13 mouse cellular contexts compared by ENCODE assay signal in the genomic region with DNA sequence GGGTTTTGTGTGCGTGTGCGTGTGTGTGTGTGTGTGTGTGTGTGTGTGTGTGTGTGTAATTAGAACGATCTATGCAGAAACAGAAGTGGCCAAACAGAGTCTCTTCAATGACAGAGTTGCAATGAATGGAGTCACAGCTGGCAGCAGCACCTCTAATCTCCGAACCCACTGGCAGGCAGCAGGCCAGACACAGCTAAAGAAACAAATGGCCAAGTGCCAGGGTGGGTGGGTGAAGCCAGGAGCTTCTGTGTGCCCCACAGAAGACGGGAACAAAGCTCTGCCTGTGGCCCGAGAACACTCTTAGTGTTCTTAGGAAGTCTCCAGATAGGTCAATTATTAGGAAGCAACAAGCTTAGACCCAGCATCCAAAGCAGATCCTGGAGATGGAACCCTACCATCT. TPM values are rescaled to one million over a fixed set of nuclear protein-coding genes. Genes with fewer than 3 reads are reported as not detected.
A peak's percentile ranks its signal among the peaks of the same experiment; 100 is the strongest.
DNase-seq lines count a peak whose midpoint lies in the region; ATAC-seq and TF ChIP-seq lines count a peak whose summit lies in the region.
"Had no signal": no experiment of that assay in that cellular context is flagged by ENCODE, and none has a peak within 500 bp of the region (broad histone marks: within the 10 kb centered on the region; RNA-seq: fewer than 3 reads in every experiment).

No protein-coding gene starts in this region.

- no peak overlapping the region for H3K4me3 ChIP-seq in forebrain, embryonic 13.5 days
- H3K4me3 ChIP-seq in forebrain, embryonic 10.5 days: no peak overlapping the region
- H3K4me3 ChIP-seq in left cerebral cortex, adult 2 months: no peak overlapping the region
- no peak overlapping the region for H3K4me3 ChIP-seq in midbrain, embryonic 15.5 days
- no peak overlapping the region for H3K4me3 ChIP-seq in lung, adult 2 months (replicated peaks; ENCODE audit: extremely low read depth, low read depth, low read length)

- intact Hi-C loops in left cerebral cortex, postnatal 14 days (cut with DNase I): loop anchor here (5.0 kb wide), 1 partner anchor 411 kb away; no protein-coding TSS in a partner anchor
- intact Hi-C loops in left cerebral cortex, adult 2 months (cut with DNase I): no loop called here

- 23% methylated on average over 6 of the region's 6 CpGs for WGBS in forebrain, embryonic 13.5 days
- 79% methylated on average over 6 of the region's 6 CpGs for WGBS in forebrain, embryonic 10.5 days
- WGBS in midbrain, embryonic 15.5 days: 51% methylated on average over 6 of the region's 6 CpGs
- WGBS in lung, adult 2 months: 47% methylated on average over 6 of the region's 6 CpGs

- TF ChIP-seq POLR2A in lung, adult 2 months (IDR thresholded peaks at IDR 0.05; ENCODE audit: borderline replicate concordance, extremely low read depth, low read depth, low read length): no peak

- H3K27ac ChIP-seq in forebrain, embryonic 13.5 days: no peak overlapping the region
- no peak overlapping the region for H3K27ac ChIP-seq in forebrain, embryonic 10.5 days
- no peak overlapping the region for H3K27ac ChIP-seq in left cerebral cortex, adult 2 months
- H3K27ac ChIP-seq in midbrain, embryonic 15.5 days: no peak overlapping the region
- H3K27ac ChIP-seq: liver, embryonic 14.5 days had no signal

- H3K9ac ChIP-seq in forebrain, embryonic 13.5 days: no peak overlapping the region
- no peak overlapping the region for H3K9ac ChIP-seq in midbrain, embryonic 15.5 days
- H3K9ac ChIP-seq: liver, embryonic 14.5 days had no signal

- TF ChIP-seq CTCF in left cerebral cortex, adult 2 months (IDR thresholded peaks at IDR 0.05): no peak
- TF ChIP-seq CTCF in lung, adult 2 months (IDR thresholded peaks at IDR 0.05; ENCODE audit: insufficient read depth, low read length): no peak

- peak; percentile 45 for ATAC-seq in forebrain, embryonic 13.5 days
- peak; percentile 25 for ATAC-seq in midbrain, embryonic 15.5 days (replicated peaks)
- ATAC-seq in megakaryocyte, adult 5-6 weeks (ENCODE audit: poor library complexity, severe bottlenecking): no peak

- H3K9me3 ChIP-seq in forebrain, embryonic 13.5 days (replicated peaks): no peaks in the 10 kb centered on the region
- H3K9me3 ChIP-seq in forebrain, embryonic 10.5 days: no peaks in the 10 kb centered on the region
- no peaks in the 10 kb centered on the region for H3K9me3 ChIP-seq in midbrain, embryonic 15.5 days
- H3K9me3 ChIP-seq: G1E had no signal

- no peak overlapping the region for H3K4me2 ChIP-seq in forebrain, embryonic 13.5 days
- no peak overlapping the region for H3K4me2 ChIP-seq in midbrain, embryonic 15.5 days

- peaks cover 11% of the 10 kb centered on the region; the same call in 1 of the 2 replicates for H3K4me1 ChIP-seq in forebrain, embryonic 13.5 days
- peaks cover 8% of the 10 kb centered on the region for H3K4me1 ChIP-seq in forebrain, embryonic 10.5 days
- no peaks in the 10 kb centered on the region for H3K4me1 ChIP-seq in midbrain, embryonic 15.5 days
- peaks cover 5% of the 10 kb centered on the region; the same call in 1 of the 2 replicates for H3K4me1 ChIP-seq in lung, adult 2 months (ENCODE audit: control insufficient read depth, insufficient read depth, low read length)

- peaks cover 9% of the 10 kb centered on the region for H3K27me3 ChIP-seq in forebrain, embryonic 13.5 days
- peaks cover 9% of the 10 kb centered on the region for H3K27me3 ChIP-seq in forebrain, embryonic 10.5 days (ENCODE audit: poor library complexity, severe bottlenecking)
- H3K27me3 ChIP-seq in midbrain, embryonic 15.5 days (replicated peaks): peaks cover 8% of the 10 kb centered on the region; the same call in 1 of the 2 replicates

- no peak for DNase-seq in forebrain, embryonic 10.5 days (ENCODE audit: extremely low spot score, low spot score)
- DNase-seq in left cerebral cortex, postnatal 14 days (ENCODE audit: low spot score in 2 of 2): peak; percentile 69 to 80
- DNase-seq in left cerebral cortex, adult 2 months (ENCODE audit: extremely low spot score in 1 of 2, low spot score in 2 of 2): no peak
- DNase-seq in brain, adult 2 months (ENCODE audit: low read depth, low spot score): peak; percentile 37
- no peak for DNase-seq in lung, adult 2 months
- DNase-seq: cerebellum, adult 9-11 months; spleen, adult 18-20 months; thymus, adult 18-20 months had no signal

- H3K36me3 ChIP-seq in forebrain, embryonic 13.5 days (ENCODE audit: poor library complexity, severe bottlenecking): no peaks in the 10 kb centered on the region
- no peaks in the 10 kb centered on the region for H3K36me3 ChIP-seq in forebrain, embryonic 10.5 days (replicated peaks)
- no peaks in the 10 kb centered on the region for H3K36me3 ChIP-seq in midbrain, embryonic 15.5 days (replicated peaks)
- H3K36me3 ChIP-seq: G1E had no signal

RNA-seq across cellular contexts. Expression of a gene that starts 6.2 kb away (rescaled TPM):
- 5.9 and 6.8 TPM in 2 replicates for polyA plus RNA-seq in forebrain, embryonic 13.5 days (2015; fragmentation: Nextera tagmentation; extraction: Ambion mirVana)
- 12.2 and 15.3 TPM in 2 replicates for polyA plus RNA-seq in forebrain, embryonic 10.5 days (2016; fragmentation: Nextera tagmentation; extraction: Ambion mirVana)
- 10 to 100 TPM; 22.2 TPM for total RNA-seq in left cerebral cortex, postnatal 14 days (2021)
- 10 to 100 TPM; 28.6 to 29.6 TPM for total RNA-seq in left cerebral cortex, adult 2 months (2021)
- polyA plus RNA-seq in midbrain, embryonic 15.5 days (2015; fragmentation: Nextera tagmentation; extraction: Ambion mirVana): 35.6 and 41.3 TPM in 2 replicates
- 150 and 175 TPM in 2 replicates for polyA plus RNA-seq in lung, adult 2 months (2012; rRNA removed)
- 49.7 and 49.8 TPM in 2 replicates for total RNA-seq in megakaryocyte, adult 5-6 weeks (2015)
- 60.0 and 61.4 TPM in 2 replicates for total RNA-seq in megakaryocyte, adult 5-6 weeks (2017)

Comparison
In these comparisons a context has a peak if more than half of its experiments do, and no peak if none do; other contexts are left out.
1. DNase-seq: peak in left cerebral cortex, postnatal 14 days (2 of 2) and brain, adult 2 months (single experiment); none in forebrain, embryonic 10.5 days (single experiment), left cerebral cortex, adult 2 months (0 of 2) and lung, adult 2 months (single experiment).